Mouse (Mus musculus) adrenal gland, postnatal 4 days (tissue): ENCODE results near the gene Apol10a. TPM values are rescaled to one million over a fixed set of nuclear protein-coding genes. Genes with fewer than 3 reads are reported as not detected.
"Not testable (repeated sequence)": the region's sequence is repeated elsewhere in the genome, so short reads cannot be mapped to it uniquely, and the experiment has no call there.

Experiments used
- DNase-seq, 2 experiments: peaks; one replicate each; pipeline ENCODE4 v3.0.0; 2021 to 2022; ENCODE audit warnings: low spot score in 2 of 2, mixed read lengths in 2 of 2
- long read RNA-seq, 2 experiments: library from polyadenylated mRNA; stranded (forward); transcript quantifications; one replicate each; pipeline ENCODE4 v2.0.0; 2021
- total RNA-seq, 2 experiments: library from RNA; stranded (reverse); gene quantifications; 2 replicates each; pipeline ENCODE4 v1.2.3; 2021

The Apol10a gene
- not detected for total RNA-seq
- long read RNA-seq, experiment 1: 0 reads
- long read RNA-seq, experiment 2: 0 reads

DNA sequence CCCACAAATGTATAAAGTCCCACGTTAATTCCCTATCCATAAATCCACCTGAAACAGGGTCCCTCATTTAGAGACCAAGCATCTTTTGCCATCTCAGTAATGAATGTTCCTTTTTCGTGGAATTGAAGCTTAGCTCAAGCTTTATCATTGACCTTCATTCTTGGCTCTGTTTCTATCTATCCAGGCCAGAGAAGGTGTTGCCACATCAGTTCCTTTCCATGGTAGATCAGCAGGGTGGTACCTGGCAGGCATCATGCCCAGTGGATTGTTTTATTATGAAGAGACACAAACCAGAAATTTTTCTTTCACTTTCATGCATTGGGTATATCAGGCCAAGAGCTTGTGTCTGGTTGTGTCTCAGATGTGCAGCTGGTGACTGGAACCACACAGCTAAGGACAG lies at the start of gene Apol10a:
Apol10a (plus strand) TSS at position 355 of the 400 bp plus-strand sequence.
- DNase-seq: not testable (repeated sequence)

DNA sequence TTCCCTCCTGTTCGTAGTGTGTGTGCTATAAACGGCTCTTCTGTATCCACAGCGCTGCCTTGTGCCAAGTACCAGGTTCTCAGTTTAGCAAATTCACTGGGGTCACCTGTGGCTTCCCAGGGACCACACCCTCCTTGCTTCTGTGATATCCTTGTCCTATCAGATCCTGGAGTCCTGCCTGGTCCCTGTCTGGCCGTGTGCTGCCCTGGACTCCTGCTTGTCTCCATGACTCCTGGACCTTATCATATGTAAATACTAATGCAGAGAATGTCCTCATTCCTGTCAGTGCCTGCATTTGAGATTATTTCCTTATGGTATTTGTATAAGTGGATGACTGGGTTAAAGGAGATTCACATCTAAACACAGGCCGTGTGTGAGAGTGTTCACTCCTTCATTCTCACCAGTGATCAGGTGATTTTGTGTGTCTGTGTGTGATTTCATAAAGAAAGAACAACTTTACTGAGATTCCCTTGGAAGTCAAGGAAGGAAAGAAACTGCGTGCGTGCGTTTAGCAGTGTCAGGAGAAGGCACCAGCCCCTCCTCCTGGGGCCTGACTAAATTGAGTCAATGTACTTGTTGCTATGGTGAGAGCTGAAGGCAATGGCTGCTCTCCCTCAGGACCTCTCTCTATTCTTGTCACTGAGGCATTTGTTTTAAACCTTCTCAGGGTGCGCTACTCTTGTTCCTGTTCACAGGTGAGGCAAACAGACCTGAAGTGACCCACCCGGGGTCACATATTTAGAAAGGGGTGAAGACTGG lies 48.0 kb upstream of the Apol10a start:
- not testable (repeated sequence) for DNase-seq

DNA sequence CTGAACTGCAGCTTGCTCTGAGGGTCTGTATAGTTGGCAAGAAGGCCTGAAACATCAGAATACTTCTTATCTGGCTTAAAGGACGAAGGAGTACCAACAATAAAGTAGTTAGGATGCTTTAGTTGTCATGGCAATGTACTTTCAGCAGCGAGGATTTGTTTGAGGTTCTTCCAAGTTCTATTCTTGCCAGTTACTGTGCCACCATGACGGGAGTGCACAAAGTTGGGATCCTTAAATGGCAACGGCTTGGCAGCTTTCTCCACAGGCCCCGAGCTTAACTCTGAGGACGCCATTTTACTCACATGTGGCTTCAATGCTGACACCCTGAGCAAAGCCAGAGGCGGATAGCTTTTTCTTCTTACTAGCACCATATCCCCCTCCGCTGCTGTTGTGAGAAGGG lies 32.1 kb upstream of the Apol10a start:
- not testable (repeated sequence) for DNase-seq

DNA sequence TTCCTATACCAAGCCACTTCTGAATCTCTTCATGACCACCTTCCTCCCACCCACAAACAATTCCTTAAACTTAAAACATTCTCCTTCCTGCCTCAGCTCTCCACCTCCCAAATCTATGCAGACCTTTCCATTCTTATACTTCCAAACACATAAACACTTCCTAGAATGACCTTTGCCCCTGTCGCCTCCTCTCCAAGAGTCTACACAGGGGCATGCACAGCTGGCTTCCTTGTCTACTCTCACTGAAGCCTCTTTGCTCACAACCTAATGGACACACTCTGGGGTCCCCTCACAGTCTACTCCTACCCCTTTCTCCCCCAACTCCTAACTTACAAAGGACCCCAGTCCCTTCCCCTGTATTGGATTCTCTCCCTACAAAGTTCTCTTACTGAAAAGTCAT lies 31.2 kb upstream of the Apol10a start:
- DNase-seq: not testable (repeated sequence)

DNA sequence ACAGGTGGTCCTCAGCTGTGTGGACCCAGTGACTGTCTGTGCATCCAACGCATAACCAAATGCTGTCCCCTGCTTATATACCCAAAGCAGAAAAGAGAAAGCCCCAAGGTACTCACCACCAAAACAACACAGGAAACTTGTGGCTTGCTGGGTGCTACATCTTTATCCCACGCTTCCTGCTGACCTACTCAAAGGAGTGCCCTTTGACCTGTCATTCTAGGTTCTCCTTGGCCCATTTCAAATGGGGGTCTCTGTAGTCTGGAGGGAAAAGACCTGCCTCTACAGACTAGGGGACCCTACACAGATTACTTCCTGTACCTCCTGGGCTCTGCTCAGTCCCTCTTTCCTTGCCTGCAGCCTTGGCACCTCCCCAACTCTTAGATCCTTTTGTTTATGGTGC lies 29.5 kb upstream of the Apol10a start, which contains the start of gene Apol7b:
Apol7b (minus strand) TSS at position 101 of the 400 bp plus-strand sequence.
- not testable (repeated sequence) for DNase-seq

DNA sequence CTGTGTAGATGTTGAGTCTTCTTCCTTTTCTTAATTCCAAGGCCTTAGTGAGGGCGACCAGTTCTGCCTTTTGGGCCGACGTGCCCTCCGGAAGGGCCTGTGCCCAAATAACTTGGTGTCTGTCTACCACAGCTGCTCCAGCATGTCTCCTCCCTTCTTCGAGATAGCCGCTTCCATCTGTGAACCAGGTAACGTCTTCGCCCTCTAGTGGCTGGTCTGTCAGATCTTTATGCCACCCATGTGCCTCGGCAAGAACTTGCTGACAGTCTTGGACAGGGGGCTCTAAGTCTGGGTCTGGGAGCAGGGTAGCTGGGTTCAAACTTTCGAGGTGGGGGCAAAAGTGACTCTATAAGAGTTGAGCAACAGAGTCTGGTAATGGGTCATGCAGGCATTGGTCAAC lies 26.9 kb upstream of the Apol10a start:
- peak in 1 of 2 experiments; percentile 5 for DNase-seq

DNA sequence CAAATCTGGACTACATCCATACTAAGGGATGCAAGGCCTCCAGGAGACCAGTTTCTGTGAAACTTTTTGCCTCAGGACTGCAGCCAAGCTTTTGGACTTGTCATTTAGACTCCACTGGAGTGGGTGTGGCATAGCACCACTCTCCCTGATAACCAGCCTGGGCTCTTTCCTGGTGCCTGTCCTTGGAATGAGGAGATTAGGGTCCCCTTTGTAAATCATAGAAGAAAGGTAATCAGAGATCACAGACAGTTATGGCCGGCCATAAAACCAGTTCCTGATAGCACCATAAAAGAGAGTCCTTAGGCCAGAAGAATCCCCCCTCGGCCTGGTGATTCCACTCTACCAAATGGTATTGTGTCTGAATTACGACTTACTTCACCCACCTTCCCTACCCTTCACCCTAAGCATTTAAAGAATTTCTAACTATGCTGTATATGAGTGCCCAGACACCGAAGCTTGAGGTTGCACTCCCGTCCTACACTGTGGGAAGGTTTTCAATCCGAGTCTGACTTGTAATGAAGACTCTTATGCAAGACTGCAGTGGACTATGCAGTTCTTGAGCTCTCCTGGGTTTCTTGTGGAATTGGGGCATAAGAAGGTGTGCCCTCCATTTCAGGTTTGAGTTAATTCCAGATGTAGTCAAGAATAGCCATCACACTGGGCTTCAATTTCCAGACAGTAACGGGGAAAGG lies 2.0 kb upstream of the Apol10a start:
- DNase-seq: not testable (repeated sequence)

DNA sequence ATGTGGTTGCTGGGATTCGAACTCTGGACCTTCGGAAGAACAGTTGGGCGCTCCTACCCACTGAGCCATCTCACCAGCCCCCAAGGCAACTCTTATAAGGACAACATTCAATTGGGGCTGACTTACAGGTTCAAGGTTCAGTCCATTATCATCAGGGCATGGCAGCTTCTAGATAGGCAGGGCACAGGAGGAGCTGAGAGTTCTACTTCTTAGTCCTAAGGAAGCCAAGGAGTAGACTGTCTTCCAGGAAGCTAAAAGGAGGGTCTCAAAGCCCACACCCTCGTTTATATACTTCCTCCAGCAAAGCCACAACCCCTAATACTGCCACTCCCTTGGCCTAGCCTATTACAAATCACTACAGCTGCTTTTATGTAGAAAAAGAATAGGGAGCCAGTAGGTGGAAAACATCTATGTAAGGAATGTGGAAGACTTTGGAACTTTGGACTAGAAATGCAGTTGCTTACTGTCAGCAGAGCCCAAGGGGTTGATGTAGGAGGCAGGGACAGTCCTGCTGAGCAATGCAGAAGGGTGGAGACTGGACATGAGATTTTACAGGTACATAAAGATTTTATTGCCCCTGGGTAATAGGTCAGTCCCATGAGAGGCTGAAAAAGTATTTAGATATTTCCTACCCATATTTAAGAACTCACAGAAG lies 5.4 kb downstream of the Apol10a start:
- no peak for DNase-seq

DNA sequence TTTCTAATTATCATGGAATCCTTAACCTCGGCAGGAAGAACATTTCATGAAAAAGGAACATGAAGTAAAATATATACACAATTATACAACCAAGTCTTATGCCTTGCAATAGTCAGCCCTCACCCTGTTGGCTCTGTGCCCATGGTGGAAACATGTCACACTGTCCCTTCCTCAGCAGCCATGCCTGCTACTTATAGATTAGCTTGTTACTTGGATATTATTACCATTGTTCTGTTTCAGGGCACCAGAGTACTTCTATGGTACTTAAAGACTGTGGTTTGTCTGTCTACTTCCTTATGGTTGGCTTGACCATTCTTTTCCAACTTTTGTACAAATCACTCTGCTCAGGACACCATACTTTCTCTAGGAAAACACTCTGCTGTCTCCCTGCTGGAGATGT lies 16.3 kb downstream of the Apol10a start:
- DNase-seq: not testable (repeated sequence)

DNA sequence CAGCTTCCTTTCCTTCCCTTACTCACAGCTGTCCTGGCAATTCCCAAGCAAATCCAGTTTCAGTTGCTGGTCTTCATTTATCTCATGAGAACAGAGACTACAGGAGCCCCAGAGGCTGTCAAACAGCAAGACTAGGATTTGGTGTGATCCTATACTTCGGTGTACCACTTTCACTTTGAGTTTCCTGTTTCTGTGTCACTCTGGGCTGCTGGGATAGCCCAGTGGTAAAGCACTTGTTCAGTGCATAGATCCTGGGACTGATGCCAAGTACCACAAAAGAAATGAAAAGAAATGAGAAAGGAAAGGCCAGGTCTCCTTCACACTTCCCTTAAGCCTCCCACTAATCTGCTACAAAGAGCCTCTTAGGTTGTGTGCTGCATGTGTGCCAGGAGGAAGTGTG lies 17.8 kb downstream of the Apol10a start:
- DNase-seq: not testable (repeated sequence)

DNA sequence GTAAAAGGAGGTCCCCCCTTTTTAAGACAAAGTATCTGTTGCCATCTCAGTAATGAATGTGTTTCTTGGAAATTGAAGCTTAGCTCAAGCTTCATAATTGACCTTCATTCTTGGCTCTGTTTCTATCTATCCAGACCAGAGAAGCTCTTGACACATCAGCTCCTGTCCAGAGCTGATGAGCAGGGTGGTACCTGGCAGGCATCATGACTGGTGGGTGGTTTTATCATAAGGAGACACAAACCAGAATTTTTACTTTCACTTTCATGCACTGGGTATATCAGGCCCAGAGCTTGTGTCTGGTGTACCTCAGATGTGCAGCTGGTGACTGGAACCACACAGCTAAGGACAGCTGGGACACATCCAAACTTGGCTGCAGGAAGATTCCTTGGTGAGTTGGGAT lies 31.1 kb downstream of the Apol10a start, which contains the start of gene Apol11a:
Apol11a (plus strand) TSS at position 306 of the 400 bp plus-strand sequence.
- not testable (repeated sequence) for DNase-seq

DNA sequence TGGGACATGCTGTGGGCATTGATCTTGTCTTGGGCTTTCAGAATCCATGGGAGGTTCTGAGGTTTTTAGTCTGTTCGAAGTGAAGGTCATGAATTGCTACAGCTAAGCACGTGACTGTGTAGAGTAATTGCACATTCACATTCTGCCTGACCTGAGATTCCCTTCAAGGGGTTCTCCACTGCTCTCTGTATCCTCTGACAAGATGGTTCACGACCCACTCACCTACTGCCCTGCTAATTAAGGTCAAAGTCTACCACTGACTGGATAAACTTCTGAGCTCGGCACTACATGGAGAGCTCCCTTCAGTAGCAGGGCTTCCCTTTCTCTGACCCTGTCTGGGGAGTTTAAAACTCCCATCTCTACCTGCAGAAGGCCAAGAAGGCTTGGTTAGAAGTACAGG lies 43.7 kb downstream of the Apol10a start:
- not testable (repeated sequence) for DNase-seq

DNA sequence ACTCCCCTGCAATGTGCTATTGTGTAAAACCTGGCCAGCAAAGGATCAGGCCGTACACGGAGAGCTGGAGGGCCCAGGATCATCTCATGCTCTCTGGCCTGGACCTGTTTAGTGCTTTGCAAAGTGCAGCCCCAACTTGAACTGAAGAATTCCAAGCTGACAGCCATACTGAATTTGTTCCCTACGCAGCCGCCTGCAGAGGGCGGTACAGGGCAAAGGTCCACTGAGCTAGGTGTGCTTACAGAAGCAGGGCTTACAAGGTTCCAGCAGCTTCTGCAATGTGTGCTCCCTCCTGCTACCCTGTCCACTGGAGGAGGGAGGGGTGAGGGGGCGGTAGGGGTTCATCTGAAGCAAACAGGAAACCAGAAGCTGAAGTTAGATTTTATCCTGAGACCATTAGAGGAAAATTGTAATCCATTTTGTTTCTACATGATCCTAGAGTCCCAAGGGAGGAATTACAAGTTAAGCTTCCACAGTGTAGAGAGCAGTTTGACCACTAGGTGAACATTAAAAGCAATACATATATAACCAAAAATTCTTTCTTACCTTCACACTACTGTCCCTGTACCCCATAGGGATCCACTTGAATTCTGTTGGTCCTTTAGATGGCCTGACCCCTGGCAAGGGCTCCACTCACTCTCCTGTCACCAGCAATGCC lies 46.5 kb downstream of the Apol10a start:
- DNase-seq: peak; percentile 28 to 51

DNA sequence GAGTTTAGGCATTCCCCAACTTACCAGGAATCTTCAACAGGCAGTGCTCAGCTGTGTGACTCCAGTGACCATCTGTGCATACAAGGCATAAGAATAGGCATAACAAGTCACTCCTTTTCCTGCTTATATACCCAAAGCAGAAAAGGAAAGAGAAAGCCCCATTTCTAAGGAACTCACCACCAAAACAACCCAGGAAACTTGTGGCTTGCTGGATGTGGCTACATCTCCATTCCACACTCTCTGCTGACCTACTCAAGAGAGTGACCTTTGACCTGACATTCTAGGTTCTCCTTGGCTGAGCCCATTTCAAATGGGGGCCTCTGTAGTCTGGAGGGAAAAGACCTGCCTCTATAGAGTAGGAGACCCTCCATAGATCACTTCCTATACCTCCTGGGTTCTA lies 56.4 kb downstream of the Apol10a start, which contains the start of gene Apol7c:
Apol7c (minus strand) TSS at position 101 of the 400 bp plus-strand sequence.
- no peak for DNase-seq

DNA sequence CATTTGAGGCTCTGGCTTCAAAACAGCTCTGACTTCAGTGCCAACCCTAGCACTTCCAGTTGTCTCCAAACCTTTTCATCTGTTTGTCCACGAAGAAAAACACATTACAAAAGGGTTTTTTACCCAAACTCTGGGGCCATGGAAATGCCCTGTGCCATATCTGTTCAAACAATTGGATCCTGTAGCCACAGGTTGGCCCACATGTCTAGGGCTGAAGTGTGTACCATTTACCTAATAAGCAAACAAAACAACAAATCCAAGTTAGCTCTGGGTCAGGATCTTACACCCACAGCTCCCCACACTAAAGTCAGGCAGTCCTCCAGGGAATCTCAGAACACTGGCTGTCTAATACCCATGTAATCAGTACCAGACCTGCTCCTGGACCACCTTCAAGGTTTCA lies 62.4 kb downstream of the Apol10a start:
- not testable (repeated sequence) for DNase-seq

Other genes starting within 250 kb of the Apol10a start
- gene Rbfox2, start 170.0 kb upstream of the Apol10a start, total RNA-seq: 100 to 1,000 TPM; 102 to 104 TPM
- 1 to 10 TPM in 1 of 2 experiments, not detected in 1; 2.5 TPM for gene Apol7a, start 77.9 kb upstream of the Apol10a start, total RNA-seq
- gene Apol9a, start 65.9 kb upstream of the Apol10a start, total RNA-seq: under 1 TPM; 0.23 to 0.45 TPM
- gene Apol7b, start 29.6 kb upstream of the Apol10a start, total RNA-seq: not detected
- gene Apol11a, start 31.2 kb downstream of the Apol10a start, total RNA-seq: not detected
- gene Apol7c, start 56.3 kb downstream of the Apol10a start, total RNA-seq: not detected
- gene 1700025B11Rik, start 84.8 kb downstream of the Apol10a start, total RNA-seq: not detected
- under 1 TPM in 1 of 2 experiments, not detected in 1; 0.14 TPM for gene Apol10b, start 119.1 kb downstream of the Apol10a start, total RNA-seq
- gene Gm36245, start 122.2 kb downstream of the Apol10a start, total RNA-seq: not detected
- under 1 TPM; 0.59 to 0.90 TPM for gene Apol11b, start 166.2 kb downstream of the Apol10a start, total RNA-seq
- under 1 TPM in 1 of 2 experiments, not detected in 1; 0.14 TPM for gene Apol7e, start 221.8 kb downstream of the Apol10a start, total RNA-seq